Mouse (Mus musculus) G1E (cell line): ENCODE results near the gene Opn3. TPM values are rescaled to one million over a fixed set of nuclear protein-coding genes. Genes with fewer than 3 reads are reported as not detected.

Experiments used
- ATAC-seq: 2 replicates; pipeline ENCODE4 v1.8.0; 2016; ENCODE audit warnings: mild to moderate bottlenecking; ENCODE audit not compliant: insufficient number of reproducible peaks, poor library complexity, low FRiP score, severe bottlenecking; ENCODE audit errors: extremely low read depth
- DNase-seq: peaks from one replicate; pipeline ENCODE4 v3.0.0; 2012; ENCODE audit warnings: low spot score
- H3K27me3 ChIP-seq: 2 replicates; pipeline ENCODE4 v1.6.1; 2012; ENCODE audit warnings: mild to moderate bottlenecking, low read length, inconsistent platforms; ENCODE audit not compliant: insufficient read depth
- H3K36me3 ChIP-seq: replicated peaks from 2 replicates; pipeline ENCODE3; 2012; ENCODE audit warnings: mild to moderate bottlenecking, inconsistent platforms
- H3K4me1 ChIP-seq: 2 replicates; pipeline ENCODE4 v1.6.1; 2012; ENCODE audit warnings: low read depth, low read length, inconsistent platforms, mixed read lengths; ENCODE audit not compliant: insufficient read depth
- H3K4me3 ChIP-seq: 2 replicates; pipeline ENCODE4 v1.5.1; 2012; ENCODE audit warnings: low read depth, mild to moderate bottlenecking, inconsistent platforms, low read length, moderate library complexity, mixed read lengths
- H3K9me3 ChIP-seq: replicated peaks from 2 replicates; pipeline ENCODE4 v1.6.1; 2012; ENCODE audit warnings: inconsistent platforms
- CTCF ChIP-seq: IDR thresholded peaks from 2 replicates; pipeline ENCODE4 v1.5.1; 2012; ENCODE audit warnings: low read depth, low read length, inconsistent platforms, mixed read lengths
- GATA1 ChIP-seq: IDR thresholded peaks from 2 replicates; pipeline ENCODE4 v1.6.1; 2012; ENCODE audit warnings: borderline replicate concordance, low read length, inconsistent platforms, mixed read lengths
- GATA2 ChIP-seq: IDR thresholded peaks from 2 replicates; pipeline ENCODE4 v1.6.1; 2012; ENCODE audit warnings: low read depth, low read length, inconsistent platforms, borderline replicate concordance
- POLR2AphosphoS5 ChIP-seq: IDR thresholded peaks from 2 replicates; pipeline ENCODE4 v1.6.1; 2012; ENCODE audit warnings: low read depth, low read length, inconsistent platforms; ENCODE audit not compliant: insufficient replicate concordance
- TAL1 ChIP-seq: conservative IDR thresholded peaks from 2 replicates; pipeline ENCODE4 v1.6.1; 2012; ENCODE audit warnings: low read depth, low read length, inconsistent platforms, mixed read lengths
- polyA plus RNA-seq: library from polyadenylated mRNA; stranded (reverse); fragments of >175 nt; gene quantifications from 2 replicates; pipeline ENCODE4 v1.2.3, GENCODE M21; 2012
- total RNA-seq, 2 experiments: library from RNA; stranded (forward) in 1 of 2; stranded (reverse) in 1 of 2; fragments of 200-1000 nt in 1 of 2; fragments of >200 nt in 1 of 2; fragmentation: Nextera tagmentation in 1 of 2; gene quantifications; 2 replicates each; pipeline ENCODE4 v1.2.3; 2014 to 2017

Opn3 gene
- not detected in 2 replicates for total RNA-seq (2014; fragmentation: Nextera tagmentation)
- total RNA-seq (2017): 0.17 and 0.27 TPM in 2 replicates
- polyA plus RNA-seq: 0.64 and 0.98 TPM in 2 replicates

DNA sequence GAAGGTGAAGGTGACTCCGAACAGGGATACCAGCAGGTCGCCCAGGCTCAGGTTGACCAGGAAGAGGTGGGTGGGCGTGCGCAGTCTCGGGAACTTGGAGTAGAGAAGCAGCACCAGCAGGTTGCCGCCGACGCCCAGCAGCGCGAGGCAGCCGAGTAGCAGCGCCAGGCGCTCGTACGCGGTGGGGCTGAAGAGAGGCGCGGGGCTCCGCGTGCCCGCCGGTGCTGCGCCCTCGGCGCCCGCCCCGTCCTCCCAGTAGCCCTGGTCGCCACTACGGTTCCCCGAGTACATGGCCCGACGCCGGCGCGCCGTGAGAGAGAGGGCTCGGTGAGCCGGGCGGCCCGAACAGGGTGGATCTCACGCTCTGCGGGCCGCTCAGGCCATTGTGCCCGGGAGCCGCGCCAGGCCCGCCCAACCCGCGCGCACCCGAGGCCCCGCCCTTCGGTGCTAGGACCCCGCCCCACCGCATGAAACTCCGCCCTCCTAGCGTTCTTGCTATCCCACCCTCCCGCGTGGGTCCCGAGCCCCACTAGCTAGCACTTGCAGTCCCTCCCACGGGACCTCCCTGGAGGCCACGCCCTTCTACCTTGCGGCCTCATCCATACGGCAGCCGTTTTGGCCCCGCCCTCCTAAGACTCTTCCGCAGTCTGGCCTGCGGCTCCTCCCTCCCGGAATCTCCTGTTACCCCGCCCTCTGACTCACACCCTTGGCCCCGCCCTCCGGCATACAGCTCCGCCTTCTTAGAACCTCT is at the start of gene Opn3, which contains the start of gene Chml:
TSS of gene Opn3 (minus strand) at position 531 of the 751 bp plus-strand sequence.
TSS of gene Chml (minus strand) at position 656 of the 751 bp plus-strand sequence.
- Histone ChIP-seq H3K4me3 (peak within 1 kb of the TSS; percentile 91), H3K4me1 (peaks cover 17% of the 10 kb centered on the region), H3K36me3 (peaks cover 11% of the 10 kb centered on the region), H3K27me3 (no peaks in the 10 kb centered on the region), H3K9me3 (no peaks in the 10 kb centered on the region)
- DNase-seq: peak; percentile 93
- no peak for TF ChIP-seq POLR2AphosphoS5
- no peak for TF ChIP-seq GATA1
- TF ChIP-seq TAL1: no peak
- no peak for TF ChIP-seq CTCF
- TF ChIP-seq GATA2: no peak
- peak; percentile 94 for ATAC-seq

DNA sequence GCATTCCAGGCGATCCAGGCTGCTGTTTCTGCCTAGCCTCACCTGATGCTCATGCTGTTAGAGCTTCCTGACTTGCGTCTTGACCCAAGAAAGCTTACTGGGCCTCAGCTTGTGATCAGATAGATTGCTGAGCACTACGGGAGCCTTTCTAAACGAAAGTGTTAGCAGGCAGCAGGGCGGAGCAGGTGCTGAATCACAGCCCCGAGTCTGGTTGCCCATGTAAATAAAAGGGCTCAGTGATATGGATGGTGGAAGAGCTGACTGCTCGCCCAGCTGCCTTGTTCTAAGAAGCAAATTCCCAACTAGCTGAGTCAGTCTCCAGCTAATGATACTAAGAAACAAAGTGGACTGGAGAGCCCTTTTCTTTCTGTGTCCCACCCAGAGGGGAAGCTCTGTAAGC is 33.2 kb upstream of the Opn3 start:
- TF ChIP-seq GATA2 (no peak), TAL1 (no peak), GATA1 (no peak), POLR2AphosphoS5 (no peak), CTCF (no peak)
- H3K9me3 ChIP-seq: no peaks in the 10 kb centered on the region
- H3K4me1 ChIP-seq: no peaks in the 10 kb centered on the region
- DNase-seq (no peak), ATAC-seq (no peak)
- H3K27me3 ChIP-seq: no peaks in the 10 kb centered on the region
- H3K4me3 ChIP-seq: no peak overlapping the region
- no peaks in the 10 kb centered on the region for H3K36me3 ChIP-seq

DNA sequence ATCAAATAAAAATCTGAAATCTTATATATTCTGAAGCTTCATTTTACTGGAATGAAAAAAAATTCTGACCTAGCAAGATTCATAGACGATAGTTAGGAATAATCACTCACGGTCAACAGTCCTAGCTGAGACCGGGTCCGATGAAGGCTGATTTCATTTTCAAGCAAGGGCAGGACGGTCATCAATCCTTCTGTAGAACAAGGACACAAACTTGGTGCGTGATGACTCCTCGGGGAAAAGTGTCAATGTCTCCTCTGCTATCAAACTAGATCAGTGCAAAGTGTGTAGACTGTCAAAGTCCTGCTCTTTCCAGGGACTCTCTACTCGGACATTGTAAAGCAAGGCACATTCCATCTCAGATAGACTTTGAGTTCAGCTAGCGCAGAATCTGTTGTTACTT is 24.3 kb upstream of the Opn3 start:
- Histone ChIP-seq H3K27me3 (no peaks in the 10 kb centered on the region), H3K4me1 (no peaks in the 10 kb centered on the region), H3K36me3 (no peaks in the 10 kb centered on the region), H3K9me3 (no peaks in the 10 kb centered on the region), H3K4me3 (no peak overlapping the region)
- no peak for TF ChIP-seq TAL1
- no peak for TF ChIP-seq POLR2AphosphoS5
- TF ChIP-seq CTCF: no peak
- no peak for TF ChIP-seq GATA2
- no peak for TF ChIP-seq GATA1
- no peak for DNase-seq
- no peak for ATAC-seq

DNA sequence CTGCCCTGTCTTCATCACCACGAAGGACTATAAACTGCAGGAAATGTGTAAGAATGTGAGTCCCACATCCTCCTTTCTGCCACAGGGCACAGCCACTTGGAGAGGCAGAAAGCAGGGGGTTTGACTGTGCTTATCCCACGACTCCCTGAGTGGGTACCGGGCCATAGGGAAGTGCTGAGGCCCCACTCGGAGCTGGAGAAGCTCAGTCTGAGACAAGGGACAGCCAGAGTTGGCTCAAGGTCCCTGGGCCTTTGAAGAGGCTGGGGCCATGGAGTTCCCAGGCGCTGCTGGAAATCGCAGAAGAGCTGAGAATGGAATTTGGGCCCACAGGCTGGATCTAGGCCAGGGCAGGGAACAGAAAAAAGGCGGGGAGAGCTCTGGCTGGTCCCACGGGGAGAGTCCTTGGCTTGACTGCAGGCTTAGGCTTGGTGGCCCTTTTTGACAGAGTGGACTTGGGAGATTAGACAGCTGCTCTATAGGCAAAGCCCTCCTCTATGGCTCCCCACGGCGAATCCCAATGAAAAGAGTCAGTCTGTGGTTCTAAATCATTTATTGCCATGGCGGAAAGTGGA is 19.8 kb upstream of the Opn3 start:
- no peak overlapping the region for H3K4me3 ChIP-seq
- DNase-seq: no peak
- TF ChIP-seq TAL1 (no peak), GATA2 (no peak), POLR2AphosphoS5 (no peak), CTCF (no peak), GATA1 (no peak)
- no peak for ATAC-seq
- no peaks in the 10 kb centered on the region for H3K36me3 ChIP-seq
- no peaks in the 10 kb centered on the region for H3K9me3 ChIP-seq
- no peaks in the 10 kb centered on the region for H3K4me1 ChIP-seq
- H3K27me3 ChIP-seq: no peaks in the 10 kb centered on the region

DNA sequence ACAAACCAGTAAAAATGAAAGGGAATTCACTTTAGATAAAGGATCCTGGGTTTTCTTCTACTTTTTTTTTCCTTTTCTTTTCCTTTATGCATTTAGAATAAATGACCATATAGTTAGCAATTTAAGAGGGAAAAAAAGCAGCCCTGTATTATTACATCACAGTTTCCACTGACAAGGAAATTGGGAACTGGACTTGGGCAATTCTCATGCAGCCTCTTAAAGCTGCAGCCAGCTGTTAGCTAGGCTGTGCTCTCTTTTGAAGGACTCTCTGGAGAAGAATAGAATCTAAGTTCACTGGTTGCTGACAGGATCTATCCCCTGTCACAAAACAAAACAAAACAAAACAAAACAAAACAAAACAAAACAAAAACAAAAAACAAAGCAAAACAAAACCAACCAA is 15.4 kb upstream of the Opn3 start:
- ATAC-seq (no peak), DNase-seq (no peak)
- no peaks in the 10 kb centered on the region for H3K4me1 ChIP-seq
- no peak overlapping the region for H3K4me3 ChIP-seq
- H3K27me3 ChIP-seq: no peaks in the 10 kb centered on the region
- no peaks in the 10 kb centered on the region for H3K36me3 ChIP-seq
- H3K9me3 ChIP-seq: no peaks in the 10 kb centered on the region
- TF ChIP-seq GATA2 (no peak), GATA1 (no peak), POLR2AphosphoS5 (no peak), TAL1 (no peak), CTCF (no peak)

DNA sequence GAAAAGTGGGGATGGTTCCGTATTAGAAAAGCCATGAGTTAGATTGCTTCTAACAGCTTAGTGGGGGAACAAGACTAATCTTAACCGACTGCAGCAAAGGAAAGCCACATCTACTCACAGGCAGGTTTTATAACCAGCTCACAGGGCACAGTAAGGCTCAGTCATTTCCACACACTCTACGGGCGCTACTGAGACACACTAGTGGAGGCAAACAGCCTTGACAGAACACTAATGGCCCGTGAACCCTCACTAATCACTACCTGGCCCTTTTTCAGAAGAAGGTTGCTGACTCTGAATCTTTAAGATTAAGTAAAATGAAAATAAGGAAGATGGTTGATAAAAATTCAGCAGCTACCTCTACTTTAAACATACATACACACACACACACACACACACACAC is 15.0 kb upstream of the Opn3 start:
- ATAC-seq (no peak), DNase-seq (no peak)
- no peaks in the 10 kb centered on the region for H3K36me3 ChIP-seq
- no peaks in the 10 kb centered on the region for H3K9me3 ChIP-seq
- no peak for TF ChIP-seq GATA1
- TF ChIP-seq GATA2: no peak
- no peak for TF ChIP-seq POLR2AphosphoS5
- TF ChIP-seq TAL1: no peak
- TF ChIP-seq CTCF: no peak
- no peaks in the 10 kb centered on the region for H3K27me3 ChIP-seq
- no peak overlapping the region for H3K4me3 ChIP-seq
- no peaks in the 10 kb centered on the region for H3K4me1 ChIP-seq
